Mouse (Mus musculus) effector memory CD4-positive, alpha-beta T cell, adult 7 months (primary cell): ENCODE data around the gene Tra2a. TPM values are rescaled to one million over a fixed set of nuclear protein-coding genes. Genes with fewer than 3 reads are reported as not detected.

ENCODE experiments used
- polyA plus RNA-seq: library from polyadenylated mRNA; unstranded; fragments of 100-300 nt; shearing (Covaris generic); gene quantifications from one replicate; pipeline ENCODE4 v1.2.1, GENCODE M21; 2017

The Tra2a gene
- 68.5 TPM for polyA plus RNA-seq

GRCm38 (mm10) chr6:49263847-49264243 is at the start of gene Tra2a:
TSS of gene Tra2a (minus strand) at chr6:49264033.

DNA sequence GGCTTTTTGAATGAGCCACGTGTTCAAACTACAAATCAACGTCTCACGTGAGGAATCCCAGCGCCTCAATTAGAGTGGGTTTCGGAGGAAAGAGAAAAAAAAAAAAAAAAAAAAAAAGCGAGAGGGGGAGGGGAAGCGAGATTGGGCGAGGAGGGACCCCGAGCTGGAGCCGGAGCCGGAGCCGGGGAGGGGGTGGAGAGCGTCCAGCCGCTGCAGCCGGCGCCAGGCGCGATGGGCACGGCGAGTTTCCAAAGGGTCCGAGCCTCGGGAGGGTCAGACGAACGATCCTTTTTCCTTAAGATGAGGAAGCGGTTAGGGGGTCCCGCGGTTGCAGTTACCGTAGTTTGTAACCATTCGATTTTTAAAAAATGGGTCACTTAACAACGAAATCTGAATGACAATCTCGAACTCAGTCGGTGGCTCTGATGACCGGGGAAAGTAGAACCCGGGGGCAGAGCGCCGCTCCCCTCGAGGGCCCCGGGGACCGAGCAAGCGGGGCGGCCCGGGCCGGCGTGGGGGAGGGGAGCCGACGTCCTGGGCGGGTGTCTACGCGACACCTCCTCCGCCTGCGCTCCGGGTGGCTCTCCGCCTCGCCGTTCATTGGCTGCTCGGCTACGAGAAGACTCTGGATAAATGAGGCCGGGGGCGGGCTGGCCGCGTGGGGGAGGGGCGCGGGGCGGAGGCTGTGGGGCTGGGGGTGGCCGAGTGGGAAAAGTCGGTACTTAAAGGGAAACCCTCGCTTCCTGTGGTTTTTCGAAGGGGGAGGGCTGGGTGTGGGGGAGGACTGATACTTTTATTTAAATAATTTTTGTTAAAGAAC is 48.7 kb downstream of the Tra2a start, which contains the start of gene Igf2bp3:
Igf2bp3 (minus strand) TSS at position 30 of the 820 bp plus-strand sequence.

Other genes with a start within 250 kb of the Tra2a start
- gene Gpnmb, start 227.5 kb downstream of the Tra2a start, polyA plus RNA-seq = 0.72 TPM
- 57.5 TPM for gene Malsu1, start 190.2 kb downstream of the Tra2a start, polyA plus RNA-seq
- 0.61 TPM for gene Igf2bp3, start 49.1 kb downstream of the Tra2a start, polyA plus RNA-seq
- gene Ccdc126, start 55.2 kb upstream of the Tra2a start, polyA plus RNA-seq = 6.4 TPM
- gene Fam221a, start 103.7 kb upstream of the Tra2a start, polyA plus RNA-seq = 4.3 TPM
- not detected for gene Stk31, start 131.6 kb upstream of the Tra2a start, polyA plus RNA-seq